Mouse (Mus musculus): Measurements from ENCODE around the gene Llph.

Gene Llph

DNA sequence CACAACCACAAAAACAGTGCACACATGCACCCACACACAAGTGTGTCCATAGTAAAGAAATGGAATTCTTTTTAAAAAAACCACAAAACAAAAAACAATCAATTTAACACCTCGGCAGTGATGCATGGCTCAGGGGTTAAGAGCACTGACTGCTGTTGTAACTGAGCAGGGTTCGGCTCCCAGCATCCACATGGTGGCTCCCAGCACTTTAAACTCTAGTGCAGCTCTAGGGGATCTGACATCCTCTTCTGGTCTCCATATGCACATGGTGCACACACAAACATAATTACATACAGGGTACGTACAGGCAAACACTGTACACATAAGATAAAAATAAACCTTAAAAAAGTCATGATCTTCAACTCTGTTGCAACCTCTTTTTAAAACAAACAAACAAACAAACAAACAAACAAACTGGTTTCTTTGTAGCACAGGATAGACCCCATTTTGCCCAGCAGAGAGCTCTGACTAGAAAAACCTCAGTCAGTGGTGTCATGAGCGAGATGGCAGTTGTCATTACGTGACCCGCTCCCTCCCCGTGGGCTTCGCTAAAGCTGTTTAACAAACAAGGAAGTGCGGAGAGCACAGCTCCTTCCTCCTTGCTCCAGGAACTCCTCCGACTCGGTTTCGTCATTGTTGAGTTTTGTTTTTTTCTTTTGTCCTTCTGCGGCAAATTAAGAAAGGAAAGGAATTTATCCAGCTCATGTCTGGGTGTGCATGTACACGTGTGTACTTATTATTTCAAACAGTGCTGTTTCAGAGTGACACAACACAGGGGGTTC is 7.1 kb upstream of the Llph start:
- DNase-seq (ENCODE audit: low read depth, low spot score) = peak; percentile 59

DNA sequence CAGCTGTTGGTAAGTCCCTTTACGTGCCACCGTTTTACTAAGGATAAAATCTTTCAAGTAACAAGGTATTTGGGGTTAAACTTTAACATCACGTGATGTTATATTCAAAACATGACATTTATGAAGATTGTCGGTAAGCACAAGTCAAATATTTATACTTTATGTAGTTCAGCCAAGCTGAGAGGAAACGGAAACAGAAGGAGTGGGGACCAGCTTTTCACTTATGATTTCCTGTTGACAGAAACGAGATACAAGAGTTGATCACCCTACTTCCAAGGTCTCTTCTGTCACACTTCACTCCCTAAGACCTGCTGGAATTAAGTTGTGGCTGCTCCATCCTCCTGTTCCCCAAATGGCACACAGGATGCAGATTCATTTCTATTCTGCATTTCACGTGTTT is 6.1 kb upstream of the Llph start:
- peak; percentile 59 for DNase-seq (ENCODE audit: low read depth, low spot score)

DNA sequence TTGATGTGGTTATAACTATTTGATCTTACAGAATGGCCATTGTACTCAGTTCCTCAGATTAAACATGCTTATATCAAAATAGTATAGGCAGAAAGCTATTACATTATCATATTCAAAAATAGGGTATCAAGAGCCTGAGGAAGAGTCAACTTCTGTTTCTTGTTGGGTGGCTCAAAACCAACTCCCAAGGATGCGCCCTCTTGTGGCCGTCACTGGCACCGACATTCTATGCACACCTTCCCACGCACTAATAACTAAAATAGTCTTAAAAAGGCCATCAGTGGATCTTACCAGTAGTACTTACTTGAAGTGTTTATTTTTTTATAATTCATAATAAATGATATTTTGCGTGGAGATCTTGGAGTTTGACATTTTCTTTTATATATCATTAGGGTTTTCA is 4.8 kb downstream of the Llph start:
- DNase-seq (ENCODE audit: low read depth, low spot score) = peak; percentile 89

DNA sequence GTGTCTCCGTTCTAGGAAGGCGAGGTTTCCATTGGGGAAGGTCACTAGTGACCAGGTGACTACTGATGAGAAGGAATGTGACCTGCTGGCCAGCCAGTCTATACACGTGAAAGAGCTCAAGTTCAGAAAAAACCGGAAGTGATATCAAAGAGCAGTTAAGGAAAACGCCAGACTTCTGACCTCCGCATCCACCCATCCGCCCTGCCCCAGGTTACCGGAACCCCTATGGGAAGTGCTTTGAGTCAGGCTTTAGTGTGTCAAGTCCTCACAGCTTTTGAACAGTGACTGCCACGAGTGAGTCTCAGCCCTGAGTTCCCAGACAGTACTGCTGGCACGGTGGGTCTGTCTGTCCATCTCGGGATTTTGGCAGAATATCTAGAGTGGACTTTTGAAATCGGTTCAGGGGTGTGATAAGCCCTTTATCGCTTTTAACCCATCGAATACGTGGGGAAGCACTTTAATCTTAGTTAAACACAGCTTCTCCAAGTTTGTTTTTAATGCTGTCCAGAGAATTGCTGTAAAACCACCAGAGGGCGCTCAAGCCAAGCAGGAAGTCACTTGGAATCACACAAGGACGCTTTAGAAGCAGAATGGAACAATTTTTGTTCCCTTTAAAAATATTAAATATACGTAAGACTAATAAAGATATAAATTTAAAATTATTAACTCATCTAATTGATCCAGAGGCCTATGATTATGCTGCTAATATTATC is 6.9 kb downstream of the Llph start:
- DNase-seq (ENCODE audit: low read depth, low spot score) = peak; percentile 82

DNA sequence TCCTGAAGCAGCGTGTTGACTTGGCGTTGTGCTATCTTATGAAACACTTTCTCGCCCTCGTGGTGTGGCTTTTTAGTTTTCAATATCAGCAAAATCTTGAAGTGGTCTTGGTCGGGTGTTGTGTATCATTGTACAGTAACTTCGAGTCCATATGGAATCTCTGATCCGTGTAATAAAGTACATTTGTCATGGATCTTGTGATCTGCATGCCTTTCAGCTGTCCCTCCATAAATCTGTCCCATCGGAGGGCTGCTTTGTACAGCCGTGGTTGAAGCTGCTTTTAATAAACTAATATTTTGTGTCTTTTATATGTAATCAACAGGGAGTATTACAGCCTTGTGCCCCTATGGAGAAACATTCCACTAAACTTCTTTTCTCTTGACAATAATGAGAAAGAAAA is 10.0 kb downstream of the Llph start:
- DNase-seq (ENCODE audit: low read depth, low spot score) = no peak

DNA sequence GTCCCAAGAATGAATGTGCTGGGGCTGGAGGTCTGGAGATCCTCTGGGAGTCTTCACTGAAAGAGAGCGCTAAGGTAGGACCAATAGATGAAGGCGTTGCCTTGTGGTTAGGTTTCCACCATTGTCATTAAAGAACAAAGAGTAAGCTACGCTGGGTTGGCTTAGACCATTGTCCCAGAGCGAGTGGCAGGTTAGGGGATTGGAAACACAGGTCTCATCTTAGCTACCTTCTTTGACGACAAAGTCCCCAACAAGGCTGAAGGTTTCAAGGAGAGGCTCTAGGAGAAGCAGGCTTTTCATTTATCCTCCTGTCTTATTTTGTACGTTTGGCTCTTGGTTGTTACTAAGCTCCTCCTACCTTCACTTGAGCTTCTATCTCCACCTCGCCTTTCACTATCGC is 11.4 kb downstream of the Llph start:
- DNase-seq (ENCODE audit: low read depth, low spot score) = no peak

DNA sequence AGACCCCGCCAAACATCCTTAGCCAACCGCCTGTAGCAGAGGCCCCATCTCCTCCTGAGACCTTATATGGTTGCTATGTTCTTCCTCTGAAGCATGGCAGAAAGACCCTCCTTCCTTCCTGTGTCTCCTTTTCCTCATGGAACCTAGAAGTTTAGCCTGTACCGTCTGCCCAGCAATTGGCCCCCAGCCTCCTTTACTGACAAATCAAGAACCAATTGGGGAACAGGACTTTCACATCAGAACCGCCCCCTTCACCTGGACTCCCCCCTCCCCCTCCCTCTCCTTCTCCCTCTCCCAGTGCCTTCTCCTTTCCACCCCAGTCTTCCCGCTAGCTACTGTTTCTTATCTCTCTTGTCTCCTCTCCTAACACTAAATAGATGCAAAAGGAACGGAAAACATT is 12.6 kb downstream of the Llph start:
- no peak for DNase-seq (ENCODE audit: low read depth, low spot score)

DNA sequence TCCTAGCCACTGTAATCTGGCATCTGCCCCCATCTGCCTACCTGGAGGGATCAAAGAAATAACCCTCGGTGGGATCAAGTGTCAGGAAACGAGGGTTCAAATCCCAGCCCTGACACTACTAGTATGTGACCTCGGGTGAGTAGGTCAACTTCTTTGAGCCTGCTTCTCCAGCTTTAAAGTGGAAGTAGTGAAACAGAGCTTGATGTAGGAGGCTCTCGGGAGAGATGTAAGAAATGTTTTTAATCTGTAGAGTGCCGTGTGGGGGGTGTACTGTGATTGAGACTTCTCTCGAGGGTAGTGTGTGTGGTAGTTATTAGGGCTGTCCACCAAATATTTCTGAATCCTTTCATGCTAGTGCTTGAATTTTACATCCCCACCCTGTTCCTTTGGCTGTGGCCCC is 15.6 kb downstream of the Llph start:
- DNase-seq (ENCODE audit: low read depth, low spot score) = no peak

DNA sequence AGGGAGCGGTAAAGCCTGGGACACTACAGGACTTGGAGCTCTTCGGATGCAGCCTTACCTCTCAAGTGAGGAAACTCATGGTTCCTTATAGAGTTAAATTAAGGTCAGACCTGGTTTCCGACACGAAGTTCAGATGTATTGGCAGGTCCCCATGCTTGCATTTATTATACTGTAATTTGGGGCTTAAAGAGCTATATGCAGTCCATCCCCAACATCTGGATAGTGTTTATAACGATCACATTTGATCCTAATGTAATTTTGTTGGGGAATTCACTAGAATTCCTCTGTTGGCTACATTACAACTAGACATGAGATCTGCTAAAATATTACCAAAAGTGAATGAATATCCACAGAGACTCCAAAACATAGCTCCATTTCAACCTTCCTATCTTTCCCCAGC is 18.8 kb downstream of the Llph start:
- DNase-seq (ENCODE audit: low read depth, low spot score) = no peak

DNA sequence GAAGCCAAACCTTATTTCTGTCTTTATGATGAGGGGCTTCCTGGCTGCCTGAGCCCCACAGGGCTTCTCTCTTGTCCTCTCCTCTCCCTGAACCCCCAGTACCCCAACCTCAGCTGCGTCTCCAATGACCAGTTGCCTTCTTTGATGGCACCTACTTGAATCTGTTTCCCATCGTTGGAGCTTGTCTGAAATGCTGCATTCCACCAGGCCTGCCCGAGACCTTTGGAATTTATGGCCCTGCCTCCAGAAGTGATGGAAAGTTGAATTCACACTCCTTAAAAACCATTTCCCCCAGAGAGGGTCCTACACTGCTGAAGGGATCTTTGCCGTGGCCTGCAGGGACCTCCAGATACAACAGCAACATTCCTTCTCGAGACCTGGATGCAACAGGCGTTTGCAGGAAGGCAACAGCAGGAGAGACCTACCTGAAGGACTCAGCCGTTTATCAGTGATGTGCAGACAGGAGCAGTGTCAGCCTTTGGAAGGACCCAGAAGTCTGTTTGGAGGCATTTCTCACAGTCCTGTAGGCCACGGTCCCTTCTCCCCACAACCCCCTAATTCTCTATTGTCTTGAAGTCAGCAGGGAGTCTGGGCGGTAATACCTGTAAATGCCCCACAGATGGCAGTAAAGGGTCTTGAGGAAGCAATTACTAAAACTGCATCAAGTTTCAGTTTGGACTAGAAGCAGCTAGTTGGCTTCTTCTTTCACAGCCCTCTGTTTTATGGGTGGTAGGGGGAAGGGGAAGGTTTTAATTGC is 20.3 kb downstream of the Llph start:
- DNase-seq (ENCODE audit: low read depth, low spot score) = peak; percentile 88

DNA sequence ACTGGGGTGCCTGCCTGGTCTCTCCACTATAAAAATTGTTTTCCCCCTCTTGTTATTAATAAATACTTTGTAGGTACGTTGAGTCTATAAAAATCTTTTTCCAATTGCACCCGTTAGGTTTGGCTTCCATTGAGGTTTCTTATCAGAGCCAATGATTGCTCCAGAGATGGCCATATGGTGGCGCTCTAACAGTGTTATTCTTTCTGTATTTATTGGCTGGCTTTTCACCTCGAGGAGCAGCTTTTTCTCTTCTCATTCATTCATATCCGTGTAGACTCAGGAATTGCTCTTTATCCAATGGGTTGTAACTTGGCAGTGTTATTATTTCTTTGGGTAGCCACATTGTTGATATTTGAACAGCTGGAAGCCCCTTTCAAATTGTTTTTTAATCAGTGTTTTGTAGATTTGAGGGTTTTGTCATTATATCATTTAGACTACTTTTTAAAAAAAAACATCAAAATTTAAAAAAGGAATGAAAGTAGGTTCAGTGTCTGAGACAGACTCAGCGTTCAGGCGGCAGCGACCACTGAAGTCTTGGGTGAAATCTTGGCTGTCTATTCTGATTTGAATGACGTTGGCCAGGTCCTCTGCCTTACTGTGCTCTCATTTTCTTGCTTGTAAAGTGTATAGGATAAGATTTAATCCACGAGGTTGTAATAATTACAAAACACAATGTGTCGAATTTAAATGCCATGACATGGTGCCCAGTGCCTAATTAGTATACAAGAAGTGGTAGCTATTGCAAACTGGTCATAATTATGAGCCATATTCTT is 24.2 kb downstream of the Llph start:
- DNase-seq (ENCODE audit: low read depth, low spot score) = no peak

DNA sequence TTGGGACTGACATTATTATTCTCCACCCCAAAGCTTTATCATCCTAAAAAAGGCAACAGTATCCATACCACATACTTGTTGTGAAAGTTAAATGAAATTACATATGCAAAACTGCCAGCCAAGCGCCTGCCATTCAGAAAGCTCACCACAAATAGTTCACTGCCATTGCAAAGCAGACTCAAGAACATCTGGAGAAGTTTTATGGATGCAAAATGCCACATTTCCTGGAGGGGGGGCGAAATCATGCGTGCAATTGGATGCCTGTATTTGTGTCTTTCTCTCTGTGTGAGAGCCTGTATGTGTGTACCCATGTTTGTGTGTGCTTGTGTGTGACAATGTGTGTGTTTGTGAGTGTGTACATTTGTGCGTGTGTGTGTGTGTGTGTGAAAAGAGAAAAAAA is 24.9 kb downstream of the Llph start:
- no peak for DNase-seq (ENCODE audit: low read depth, low spot score)

DNA sequence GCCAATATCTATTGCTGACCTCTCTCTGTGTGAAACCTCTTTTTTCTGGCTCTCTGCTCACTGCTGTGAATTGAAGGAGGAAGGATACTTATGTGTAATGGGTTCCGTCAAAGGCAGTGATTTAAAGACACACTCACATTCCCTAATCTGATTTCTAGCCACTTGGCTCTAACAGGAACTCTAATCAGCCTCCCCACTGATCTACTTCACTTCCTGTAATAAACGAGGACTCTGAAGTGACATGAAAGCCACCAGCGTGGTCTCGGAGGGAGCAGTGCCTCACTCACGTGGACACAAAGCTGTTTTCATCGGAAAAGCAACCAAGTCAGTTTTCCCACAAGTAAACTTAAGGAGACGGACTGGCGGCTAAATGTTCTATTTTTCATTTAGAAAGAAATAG is 25.9 kb downstream of the Llph start:
- no peak for DNase-seq (ENCODE audit: low read depth, low spot score)

DNA sequence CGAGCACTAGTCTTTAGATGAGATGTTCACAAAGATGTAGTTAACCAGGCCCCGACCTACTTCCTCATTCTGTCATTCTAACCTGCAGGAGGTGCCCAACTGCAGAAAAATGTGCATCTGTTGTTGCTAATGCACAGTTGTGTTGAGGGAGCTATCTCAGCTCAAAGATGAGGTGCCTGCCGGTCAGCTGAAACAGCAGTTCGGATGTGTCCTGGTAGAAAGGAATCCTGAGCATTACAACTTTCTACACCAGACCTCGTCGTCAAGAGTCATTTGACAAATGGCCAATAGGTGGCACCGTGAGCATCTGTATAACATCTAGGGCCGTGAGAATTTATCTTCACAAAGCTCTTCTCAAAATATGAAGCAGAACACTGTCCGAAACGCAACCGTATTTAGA is 30.4 kb downstream of the Llph start:
- peak; percentile 72 for DNase-seq (ENCODE audit: low read depth, low spot score)

DNA sequence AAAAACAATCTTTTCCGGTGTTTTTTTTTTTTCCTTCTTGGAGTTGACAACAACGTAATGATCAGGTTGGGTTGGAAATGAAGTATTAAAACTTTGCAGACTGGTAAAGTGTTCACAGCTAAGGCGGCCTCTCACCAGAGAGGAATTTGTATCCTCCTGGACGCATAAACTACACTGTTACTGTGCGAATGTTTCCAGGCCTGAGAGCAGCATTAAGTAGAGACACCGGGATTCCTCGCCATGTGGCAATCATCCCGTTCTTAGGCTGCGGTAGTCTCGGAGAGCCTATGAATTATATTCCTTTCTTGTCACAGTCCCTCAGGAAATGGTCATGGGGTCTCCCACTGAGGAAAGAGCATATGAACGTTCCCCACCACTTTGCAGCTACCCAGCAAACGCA is 40.9 kb downstream of the Llph start:
- DNase-seq (ENCODE audit: low read depth, low spot score) = no peak

DNA sequence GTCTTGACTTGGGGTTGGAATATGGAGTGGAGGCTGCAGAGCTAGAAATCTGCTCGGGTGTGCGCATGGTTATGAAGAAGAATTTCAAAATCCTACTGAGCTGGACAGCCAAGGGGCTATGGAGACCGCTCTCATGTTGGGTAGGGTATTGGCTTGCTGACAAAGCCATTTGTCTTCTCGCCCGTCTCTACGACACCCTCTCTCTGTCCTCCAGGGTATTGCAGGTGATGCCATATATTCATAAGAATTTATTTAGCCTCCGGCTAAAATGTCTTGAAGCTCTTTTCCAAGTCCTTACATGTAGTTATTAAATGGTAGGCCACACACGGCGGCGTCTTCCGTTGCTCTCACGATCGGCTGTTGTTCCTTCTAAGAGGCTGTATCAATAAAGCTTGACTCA is 43.1 kb downstream of the Llph start:
- DNase-seq (ENCODE audit: low read depth, low spot score) = no peak

DNA sequence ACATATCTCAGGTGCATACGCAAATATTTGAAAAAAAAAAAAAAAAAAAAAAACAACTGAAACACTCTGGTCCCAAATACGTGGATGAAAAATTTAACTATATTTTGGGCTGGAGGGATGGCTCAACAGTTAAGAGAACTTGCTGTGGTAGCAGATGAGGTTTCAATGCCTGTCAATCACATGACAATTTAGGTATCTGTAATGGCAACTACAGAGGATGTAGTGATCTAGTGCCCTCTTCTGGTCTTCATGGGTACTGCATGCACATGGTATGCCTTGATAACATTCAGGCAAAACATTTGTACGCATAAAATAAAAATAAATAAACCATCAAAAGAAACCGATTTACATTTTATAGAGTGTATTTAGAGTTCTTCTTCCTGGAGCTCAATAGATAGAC is 43.9 kb downstream of the Llph start:
- peak; percentile 84 for DNase-seq (ENCODE audit: low read depth, low spot score)

DNA sequence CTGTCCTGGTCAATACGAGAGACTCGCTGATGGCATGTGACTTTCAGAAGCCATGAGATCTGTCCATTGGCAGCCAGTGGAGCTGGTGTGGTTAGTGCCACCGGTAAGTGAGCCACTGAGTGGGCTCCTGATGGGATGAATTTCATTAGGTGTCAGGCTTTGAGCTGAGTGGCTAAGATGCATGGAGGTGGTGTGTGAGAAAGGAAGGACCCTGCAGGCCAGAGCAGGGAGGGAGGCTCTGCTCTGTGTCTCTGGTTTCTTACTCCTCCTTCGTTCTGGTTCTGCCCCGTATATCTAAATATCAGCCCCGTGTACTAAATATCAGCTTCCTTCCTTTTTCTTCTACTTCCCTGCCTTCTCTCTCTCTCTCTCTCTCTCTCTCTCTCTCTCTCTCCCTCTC is 44.4 kb downstream of the Llph start:
- no peak for DNase-seq (ENCODE audit: low read depth, low spot score)

DNA sequence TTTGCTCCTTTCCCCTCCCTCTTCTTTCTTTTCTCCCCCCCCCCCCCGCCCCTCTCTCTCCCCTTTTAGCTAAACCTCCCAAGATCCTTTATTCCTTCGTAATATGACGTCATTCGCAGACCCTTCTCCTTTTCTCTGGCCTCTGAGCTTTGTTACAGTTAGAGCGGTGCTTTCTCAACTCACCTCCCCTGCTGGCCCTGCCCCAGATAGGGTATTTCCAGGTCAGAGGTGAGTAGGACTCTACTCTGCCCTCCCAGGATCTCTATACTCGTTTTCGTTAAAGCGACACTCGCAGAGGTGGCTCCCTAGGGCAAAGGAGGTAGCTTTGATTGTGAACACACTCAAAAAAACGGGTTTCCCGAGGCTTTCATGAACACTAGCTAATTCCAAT is 45.0 kb downstream of the Llph start:
- no peak for DNase-seq (ENCODE audit: low read depth, low spot score)

DNA sequence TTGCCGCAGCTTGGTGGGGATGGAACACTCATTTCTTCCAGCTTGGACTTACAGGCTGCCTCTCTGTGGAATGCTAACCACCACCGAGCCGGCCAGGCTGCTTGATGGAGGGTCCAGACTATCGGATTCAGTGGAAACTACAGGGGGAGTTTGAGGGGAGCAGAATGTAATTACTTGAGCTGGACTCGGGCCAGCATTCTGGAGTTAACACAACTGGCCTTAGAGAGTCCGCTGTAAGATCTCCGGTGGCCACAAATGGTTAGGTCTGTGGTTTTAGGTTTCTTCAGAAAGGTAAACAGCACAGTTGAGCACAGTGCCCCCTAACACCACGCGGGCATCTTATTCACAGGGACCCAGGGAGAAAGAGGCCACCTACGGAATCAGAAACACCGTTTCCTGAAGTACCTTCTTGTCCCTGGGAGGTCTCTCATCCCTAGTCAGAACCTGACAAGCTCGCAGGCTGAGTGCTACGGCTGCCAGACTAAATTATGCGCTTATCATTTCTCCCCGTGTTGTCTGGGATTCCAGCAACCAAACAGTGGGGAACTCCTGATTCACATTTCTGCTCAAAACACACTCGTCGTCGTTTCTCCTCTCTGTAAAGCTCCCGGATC is 45.5 kb downstream of the Llph start:
- DNase-seq (ENCODE audit: low read depth, low spot score) = no peak

DNA sequence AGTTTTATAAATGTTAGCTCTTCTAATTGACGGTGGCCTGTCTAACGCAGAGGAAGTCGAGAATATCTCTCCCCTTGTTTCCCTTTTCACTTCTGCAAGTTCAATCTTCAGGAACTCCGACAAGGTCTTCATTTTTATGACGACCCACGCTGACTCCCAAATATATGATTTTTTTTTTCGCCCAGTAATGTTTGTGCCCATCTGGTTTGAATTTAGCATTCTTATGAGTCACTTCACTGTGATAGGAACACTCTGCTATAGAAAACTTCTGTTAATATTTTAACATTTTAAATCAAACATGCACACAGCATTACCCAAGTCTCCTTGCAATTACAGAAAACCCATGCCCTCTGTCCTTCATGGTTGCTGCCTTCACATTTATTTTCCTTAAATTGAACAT is 46.5 kb downstream of the Llph start:
- DNase-seq (ENCODE audit: low read depth, low spot score) = no peak
